Mouse (Mus musculus) urinary bladder, postnatal 10 days (tissue): ENCODE results near the gene Itgb2.

ENCODE experiments used
- DNase-seq: peaks from one replicate; pipeline ENCODE4 v3.0.0; 2022; ENCODE audit warnings: low spot score

The Itgb2 gene

DNA sequence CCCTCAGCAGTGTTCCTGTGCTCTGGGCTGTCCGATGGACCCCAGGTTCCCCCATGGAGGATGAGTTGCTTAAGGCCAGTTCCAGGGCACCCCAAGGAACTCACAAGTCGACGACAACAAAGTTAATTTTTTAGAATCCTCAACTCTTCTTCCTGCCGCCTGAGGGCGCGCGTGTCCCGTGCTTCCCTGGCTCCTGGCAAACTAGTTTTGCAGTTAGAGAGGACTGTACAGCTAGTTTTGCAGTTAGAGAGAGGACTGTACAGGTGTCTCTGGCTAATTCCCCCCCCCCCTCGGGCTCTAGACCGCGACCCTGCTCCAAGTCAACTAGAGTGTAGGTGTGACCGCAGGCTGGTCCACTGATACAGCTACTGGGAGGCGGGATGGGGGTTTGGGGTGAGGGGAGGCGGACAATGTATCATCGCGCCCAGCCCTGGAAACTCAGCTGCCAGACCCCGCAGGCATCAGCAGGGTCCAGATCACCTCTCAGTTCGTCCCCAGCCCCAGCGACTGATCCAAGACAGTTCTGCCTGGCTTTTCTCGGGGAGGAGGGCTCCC, 12.9 kb upstream of the Itgb2 start:
- DNase-seq: no peak

DNA sequence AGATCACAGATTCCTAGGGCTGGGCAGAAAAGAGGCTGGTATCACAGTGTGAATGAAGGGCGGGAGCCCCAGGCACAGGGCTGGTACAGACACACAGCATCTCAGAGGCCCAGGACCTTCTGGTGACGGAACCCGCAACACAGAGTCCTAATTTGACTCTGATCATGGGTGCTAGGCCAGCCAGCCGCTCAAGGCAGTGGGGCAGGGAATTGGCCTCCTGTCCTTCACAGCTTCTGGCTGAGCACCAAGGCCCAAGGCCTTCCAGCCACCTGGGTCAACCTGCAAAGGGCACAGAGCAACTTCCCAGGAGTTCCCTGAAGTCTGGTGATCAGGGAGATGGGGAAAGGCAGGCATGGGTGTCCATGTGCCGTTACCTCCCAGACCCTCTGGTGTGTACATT, 12.3 kb upstream of the Itgb2 start:
- DNase-seq: no peak

DNA sequence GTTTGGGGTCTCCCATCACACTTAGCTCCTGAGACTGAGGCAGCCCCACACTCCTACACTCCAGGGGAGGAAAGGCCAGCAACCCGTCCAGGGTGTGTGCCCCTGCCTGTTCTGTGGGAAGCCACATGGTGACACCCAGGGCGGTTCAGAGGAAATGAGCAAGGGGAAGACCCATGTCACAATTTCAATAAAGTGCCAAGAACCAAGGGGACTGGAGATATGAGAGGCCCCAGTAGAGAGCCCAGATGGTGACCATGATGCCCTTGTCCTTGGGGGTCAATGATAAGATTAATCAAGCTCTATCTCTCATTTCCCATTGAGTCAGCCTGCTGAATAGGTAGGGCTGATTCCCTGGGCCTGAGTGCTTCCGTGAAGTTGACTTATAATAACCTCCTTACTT, 10.9 kb upstream of the Itgb2 start:
- no peak for DNase-seq

DNA sequence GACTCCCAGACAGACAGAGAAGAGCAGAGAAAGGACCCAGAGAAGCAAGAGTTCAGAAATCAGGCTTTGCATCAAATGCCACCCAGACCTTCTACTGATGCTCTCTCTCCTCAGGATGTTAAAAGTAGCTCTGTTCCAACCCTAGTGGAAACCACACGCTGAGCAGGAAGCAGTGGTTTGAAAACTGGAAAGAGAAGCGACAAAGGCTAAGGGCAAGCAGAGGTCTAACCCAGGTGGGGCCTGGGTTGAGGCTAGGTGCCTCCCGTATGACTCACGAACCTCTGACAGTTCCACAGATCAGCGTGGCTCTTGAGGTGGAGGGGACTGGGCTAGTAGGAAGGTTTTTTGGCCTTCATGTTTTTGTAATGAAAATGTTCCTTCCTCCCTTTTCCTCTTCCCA, 9.6 kb upstream of the Itgb2 start:
- DNase-seq: no peak

DNA sequence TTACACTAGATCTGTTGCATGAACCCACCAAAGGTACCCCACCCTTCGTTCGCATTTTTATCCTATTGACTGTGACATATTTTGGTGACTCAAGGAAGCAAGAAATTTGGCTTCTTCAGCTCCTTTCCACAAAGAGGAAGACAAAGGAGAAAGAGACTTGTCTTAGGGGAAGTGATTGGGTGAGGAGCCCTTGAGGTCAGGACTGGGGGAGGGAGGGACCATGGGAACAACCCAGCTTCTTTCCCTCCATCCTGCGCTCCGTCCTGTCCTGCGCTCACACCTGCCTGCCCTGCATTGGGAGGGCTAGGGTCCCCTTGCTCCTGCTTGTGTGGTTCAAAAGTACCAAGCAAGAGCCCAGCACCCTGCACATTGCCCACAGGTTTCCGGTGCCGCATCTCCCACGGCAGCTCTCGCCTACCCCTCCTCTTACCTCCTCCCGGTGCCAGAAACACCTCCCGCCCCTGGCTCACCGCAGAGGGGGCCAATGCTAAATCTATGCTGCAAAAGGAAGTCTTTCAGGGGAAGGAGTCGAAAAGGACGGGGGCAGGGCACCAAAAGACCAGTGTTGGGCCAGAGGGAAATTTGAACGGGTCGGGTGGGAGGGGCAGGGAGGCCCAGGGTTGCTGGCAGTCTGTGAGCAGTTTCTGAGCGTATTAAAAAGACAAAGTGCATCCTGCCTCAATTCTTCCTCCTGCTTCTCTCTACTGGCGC, 7.9 kb upstream of the Itgb2 start:
- no peak for DNase-seq

DNA sequence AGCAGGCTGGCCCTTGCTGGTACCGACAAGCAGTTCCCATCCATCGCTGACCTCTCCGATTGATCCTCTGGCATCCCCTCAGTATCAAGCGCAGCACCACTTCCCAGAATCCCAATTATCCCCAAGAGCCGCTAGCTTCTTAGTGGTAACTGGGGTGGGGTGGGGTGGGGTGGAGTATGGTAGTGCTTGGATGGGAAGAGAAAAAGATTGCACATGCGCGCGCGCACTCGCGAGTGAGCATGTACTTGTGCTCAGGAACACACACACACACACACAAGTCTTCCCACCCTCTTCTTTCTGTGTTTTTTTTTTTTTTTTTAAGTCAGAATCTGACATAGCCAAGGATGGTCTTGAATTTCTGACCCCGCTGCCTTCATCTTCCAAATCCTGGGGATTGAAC, 7.3 kb upstream of the Itgb2 start:
- DNase-seq: no peak

DNA sequence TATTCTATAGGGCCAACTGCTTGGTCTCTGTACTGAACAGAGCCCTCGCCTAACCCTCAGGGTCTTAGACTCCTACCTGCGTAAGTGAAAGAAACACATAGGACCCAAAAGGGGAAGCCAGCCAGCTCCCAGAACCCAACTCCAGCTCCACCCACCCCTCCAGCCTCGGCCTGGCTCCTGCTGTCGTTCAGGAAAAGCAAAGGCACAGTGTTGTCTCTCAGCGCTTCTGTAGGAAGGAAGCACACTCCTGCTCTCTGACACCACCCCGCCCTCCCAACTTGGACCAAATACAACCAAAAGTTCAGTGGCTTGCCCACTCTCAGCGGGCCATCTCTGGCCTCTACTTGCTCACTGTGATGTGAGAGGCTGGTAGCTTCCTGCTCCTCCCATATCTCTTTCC, 6.7 kb upstream of the Itgb2 start:
- DNase-seq: no peak

DNA sequence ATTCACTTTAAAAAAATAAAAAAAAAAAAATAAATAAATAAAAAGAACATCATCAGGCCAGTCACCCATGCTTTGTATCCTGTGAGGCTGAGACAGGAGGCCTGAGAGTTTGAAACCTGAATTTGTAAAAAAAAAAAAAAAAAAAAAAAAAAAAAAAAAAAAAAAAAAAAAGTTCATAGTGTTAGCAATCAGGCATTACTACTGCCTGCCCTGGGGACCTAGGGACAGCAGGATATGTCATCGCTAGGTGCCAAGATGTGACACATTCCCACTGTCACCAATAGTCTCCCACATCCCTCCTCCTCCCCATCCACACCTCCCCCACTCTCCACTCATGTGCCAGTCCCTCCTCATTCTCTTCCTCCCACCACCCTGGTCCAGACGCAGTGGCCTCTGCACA, 3.6 kb upstream of the Itgb2 start:
- no peak for DNase-seq

DNA sequence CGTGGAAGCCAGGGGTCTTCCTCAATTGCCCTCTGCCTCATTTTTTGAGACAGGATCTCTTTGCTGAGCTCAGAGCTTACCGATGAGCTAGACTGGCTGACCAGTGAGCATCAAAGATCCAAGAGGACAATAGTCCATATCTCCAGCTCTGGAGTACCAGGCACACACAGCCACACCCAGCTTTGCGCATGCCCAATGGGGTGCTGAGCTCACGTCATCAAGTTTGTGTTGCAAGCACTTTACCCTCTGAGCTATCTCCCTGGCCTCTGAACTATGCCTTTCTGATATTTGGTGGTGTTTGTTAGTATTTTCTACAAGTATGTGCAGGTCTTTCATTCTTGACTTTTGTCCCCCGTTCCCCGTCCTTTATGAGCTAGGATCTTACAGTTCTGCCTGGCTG, 1.4 kb upstream of the Itgb2 start:
- no peak for DNase-seq

DNA sequence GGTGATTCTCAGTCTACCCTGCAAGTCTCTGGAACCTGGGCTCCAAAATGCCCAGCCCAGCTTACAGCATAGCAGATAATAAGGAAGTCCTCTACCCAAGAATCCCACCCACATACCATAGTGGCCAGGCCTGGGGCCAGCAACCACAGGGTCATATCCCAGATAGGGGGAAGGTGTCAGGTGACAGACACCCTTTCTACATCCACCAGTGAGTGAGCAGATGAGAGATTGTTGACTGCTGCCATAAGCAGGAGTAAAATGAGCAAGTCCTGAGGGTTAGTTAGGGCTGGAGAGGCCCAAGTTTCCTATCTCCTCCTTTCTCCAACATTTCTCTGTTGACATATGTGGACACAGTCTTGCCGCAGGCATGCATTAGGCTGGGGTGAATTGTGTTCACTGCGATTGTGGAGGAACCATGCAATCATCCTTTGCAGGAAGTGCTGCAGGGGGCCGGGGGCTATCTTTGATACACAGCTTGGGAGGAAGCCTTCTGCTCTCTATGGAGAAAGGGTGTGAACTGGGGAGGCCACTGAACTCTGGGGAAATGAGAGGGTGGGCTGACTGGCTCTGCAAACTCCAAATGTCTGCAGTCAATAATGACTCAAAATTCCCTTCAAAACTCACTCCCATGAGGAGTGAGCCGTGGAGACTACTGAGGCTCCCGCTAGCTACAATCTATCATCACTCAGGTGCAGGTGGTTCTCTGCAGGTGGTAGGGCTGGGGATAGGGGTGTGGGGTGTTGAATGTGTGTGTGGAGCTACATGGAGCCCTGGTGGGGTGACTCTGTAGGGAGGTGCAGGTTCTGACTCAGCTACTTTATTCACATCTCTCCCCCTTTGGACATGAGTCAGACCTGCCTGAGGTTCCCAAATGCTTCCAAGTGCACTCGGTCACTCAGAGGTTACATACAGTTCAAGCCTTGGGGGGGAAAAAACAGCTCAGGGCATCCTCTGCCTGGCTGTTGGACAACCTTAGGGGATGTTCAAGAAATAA, 1.3 kb downstream of the Itgb2 start:
- no peak for DNase-seq

DNA sequence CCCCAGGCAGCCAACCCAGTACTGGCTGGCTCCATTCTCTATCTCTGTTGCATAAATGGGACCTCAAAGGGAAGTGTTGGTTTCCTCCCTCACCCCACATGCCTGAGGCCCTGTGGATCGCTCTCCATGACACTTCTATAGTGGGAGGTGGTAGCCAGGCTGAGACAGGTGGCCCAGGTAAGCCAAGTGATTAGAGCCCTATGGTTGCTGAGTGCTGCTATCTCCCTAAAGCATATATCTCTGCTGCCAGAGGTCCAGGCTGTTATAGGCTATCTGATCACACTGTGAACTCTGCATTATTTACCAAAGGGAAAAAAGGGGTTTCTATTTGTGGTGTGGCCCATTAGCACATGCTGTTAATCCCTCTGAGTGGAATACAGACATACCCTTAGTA, 2.0 kb downstream of the Itgb2 start:
- no peak for DNase-seq

DNA sequence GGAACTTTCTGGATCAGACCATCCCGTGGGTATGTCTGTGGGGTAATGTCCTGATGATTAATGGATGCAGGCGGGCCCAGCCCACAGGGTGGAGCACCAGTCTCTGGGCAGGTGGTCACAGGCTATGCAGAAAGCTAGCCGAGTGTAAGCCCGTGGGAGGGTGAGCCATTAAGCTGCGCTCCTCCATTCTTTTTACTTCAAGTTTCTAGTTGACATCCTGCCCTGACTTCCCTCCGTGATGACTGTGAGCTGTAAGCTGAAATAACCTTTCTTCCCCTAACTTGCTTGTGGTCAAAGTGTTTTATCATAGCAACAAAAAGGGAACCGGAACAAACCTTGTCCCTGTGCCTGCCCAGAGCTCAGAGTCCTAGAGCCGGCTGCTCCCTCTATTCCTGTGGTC, 6.7 kb downstream of the Itgb2 start:
- no peak for DNase-seq

DNA sequence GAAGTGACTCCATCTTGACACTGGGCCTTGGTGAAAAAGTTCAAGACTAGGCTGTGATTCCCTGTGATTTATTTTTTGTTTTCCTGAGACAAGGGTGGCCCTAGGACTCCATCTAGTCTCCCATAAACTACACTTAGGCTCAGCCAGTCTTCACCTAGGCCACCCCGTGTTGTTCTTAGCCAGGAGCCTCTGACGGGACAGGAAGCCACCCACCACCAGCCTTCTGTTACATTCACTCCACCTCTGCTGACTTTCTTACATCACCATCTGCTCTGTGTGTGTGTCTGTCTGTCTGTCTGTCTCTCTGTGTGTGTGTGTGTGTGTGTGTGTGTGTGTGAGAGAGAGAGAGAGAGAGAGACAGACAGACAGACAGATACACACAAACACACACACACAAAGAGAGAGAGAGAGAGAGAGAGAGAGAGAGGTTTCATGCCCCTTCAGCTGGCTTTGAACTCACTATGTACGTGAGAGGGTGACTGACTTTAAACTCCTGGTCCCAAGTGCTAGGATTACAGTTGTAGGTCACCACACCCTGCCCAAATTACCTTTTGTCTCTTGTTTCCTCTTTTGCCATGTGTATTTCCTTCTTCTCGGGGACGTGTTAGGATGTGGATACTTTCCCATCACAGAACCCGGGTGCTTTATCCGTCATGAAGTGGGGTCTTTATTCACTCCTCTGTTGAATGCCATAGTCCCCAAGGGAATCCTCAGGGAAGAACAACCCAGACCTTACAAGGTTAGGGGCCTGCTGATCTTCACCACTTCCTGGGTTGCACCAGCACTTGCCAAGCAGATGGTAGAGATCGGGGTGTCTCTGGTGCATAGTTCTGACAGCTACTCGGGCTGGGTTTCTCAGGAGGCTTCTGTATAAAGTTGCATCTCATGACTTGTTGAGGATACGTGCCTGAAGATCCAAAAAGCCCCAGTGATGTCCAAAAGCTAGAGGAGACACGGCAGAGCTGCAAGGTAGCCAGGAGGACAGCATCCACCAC, 7.5 kb downstream of the Itgb2 start:
- no peak for DNase-seq

DNA sequence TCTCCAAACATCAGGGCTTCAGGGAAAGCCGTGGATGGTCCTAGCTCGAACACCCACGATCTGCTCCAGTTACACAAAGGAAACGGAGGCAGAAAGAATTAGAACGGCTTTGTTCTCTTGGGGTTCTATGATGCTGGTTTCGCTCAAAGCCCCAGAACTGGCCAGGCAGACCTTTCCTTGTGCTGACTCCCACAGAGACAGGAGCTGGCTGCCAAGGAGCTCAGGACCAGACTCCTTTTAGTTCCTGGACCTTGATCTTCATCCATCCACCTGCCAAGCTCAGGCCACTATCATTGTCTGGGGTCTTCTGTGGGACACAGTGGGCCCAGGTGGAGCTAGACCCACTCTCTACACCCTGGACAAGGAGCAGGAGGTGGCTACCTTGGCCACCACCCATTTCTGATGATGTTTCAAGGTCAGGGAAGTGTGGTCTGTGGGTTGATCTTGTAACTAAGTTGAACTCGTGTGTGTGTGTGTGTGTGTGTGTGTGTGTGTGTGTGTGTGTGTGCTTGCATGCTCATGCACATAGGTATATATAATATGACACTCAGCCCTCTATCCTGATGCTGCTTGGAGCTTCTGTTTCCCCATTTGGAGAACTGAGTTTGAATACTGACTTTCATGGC, 9.4 kb downstream of the Itgb2 start:
- no peak for DNase-seq

DNA sequence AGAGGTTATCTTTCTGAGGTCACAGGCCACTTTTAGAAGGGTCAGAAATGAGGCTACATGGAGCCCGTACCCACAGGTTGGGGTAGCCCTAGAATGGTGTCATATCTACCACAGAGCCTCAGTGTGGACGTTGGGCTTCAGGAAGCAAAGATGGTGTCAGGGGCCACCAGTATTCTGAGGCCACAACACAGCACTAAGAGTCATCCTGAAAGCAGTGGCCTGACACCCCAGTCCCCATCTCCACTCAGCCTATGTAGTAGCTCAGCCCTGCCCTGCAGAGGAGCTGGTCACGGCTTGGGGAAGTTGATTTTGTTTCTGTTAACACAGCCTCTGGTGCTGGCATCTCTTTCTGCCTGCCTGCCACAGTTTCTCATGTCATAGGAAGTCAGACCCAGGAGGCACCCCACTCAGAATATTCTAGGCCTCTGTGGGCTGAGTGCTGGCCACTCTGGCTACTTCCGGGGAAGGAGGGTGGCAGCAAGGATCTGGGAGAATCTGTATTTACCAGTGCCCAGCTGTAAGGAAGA, 10.6 kb downstream of the Itgb2 start:
- DNase-seq: no peak

DNA sequence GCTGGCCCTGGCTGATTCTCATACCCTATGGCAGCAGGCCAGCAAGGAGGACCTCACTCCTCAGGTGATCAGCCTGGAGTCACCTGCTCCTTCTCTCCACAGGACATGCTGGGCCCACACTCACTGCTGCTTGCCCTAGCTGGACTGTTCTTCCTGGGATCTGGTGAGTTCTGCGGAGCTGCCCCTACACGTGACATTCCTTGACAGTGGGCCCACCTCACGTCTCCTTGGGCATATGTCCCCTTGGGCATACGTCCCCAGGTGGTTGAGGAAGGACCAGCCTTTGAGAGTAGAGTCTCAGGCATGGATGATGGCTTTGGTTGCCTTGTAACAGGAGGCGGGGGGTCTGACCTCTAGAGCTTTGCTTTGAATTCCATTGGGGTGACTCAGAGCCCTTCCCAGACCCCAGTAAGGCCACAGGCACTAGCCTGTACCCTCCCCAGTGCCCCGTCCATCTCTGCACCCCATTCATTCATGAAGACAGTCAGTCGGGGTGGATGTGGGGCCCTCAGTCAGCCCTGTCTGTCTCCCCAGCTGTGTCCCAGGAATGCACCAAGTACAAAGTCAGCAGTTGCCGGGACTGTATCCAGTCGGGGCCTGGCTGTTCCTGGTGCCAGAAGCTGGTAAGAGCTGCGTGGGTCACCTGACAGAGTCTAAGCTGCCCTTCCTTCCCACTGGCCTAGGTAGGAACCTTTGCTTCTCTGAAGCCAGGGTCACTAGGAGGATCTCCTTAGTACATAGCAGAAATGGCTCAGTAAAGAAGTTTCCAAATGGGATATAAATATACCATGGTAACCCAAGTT, 12.0 kb downstream of the Itgb2 start:
- DNase-seq: no peak

DNA sequence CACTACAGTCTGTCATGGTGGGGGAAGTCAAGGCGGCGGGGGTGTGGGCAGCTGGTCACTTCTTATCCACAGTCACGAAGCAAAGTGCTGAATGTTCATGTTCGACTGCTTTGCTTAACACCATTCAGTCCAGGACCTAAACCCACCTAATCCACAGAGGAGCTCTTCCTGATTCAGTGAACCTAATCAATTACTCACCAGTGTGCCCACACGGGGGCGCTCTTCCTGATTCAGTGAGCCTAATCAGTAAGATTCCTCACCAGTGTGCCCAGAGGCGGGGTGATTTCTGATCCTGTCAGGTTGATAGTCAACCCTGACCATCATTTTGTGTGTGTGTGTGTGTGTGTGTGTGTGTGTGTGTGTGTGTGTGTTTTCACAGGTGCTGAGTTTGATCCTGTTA, 13.2 kb downstream of the Itgb2 start:
- no peak for DNase-seq

DNA sequence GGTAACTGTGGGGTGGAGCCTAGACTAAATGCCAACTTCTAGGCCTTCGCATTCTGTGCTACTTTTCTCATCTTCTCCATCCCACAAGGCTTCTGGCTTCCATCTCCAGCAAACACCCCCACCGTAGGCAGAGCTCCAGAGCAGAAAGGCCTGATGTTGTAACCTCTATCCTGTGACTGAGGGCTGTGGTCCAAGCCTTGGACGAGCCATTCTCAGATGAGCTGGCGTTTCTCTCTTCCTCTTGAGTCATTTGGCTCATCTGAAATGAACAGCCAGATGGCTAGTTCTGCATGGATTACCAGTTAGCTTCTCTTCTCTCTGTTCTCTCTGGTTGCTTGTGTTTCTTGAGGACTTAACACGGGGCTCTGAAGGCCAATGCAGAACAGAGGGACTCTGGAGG, 14.9 kb downstream of the Itgb2 start:
- no peak for DNase-seq

DNA sequence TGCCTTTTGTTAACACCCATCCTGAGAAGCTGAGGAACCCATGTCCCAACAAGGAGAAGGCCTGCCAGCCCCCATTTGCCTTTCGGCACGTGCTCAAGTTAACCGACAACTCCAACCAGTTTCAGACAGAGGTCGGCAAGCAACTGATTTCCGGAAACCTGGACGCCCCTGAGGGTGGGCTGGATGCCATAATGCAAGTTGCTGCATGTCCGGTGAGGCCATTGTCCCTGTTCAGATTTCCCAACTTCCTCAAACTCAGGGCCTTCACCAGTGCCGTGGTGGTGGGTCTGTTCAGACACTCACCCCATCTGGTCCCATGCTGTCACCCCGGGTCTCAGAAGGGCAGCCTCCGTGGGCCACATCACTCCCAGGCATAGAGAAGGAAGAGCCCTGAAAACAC, 18.5 kb downstream of the Itgb2 start:
- DNase-seq: no peak

DNA sequence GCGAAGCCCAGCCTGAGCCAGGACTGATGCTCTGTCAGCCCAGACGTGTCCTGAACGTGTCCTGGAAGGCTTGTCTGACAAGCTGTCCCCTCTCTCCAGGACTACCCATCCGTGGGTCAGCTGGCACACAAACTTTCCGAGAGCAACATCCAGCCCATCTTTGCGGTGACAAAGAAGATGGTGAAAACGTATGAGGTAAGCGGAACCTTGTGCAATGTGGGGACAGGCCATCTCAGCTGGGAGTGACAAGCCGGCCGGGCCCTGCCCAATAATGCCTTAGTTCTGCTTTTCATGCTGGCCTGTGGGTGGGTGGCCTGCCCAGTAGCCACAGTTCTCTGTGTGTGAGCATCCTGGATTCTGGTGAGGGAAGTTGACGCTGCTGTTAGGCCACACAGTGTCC, 20.8 kb downstream of the Itgb2 start:
- no peak for DNase-seq
